In the genomic region with DNA sequence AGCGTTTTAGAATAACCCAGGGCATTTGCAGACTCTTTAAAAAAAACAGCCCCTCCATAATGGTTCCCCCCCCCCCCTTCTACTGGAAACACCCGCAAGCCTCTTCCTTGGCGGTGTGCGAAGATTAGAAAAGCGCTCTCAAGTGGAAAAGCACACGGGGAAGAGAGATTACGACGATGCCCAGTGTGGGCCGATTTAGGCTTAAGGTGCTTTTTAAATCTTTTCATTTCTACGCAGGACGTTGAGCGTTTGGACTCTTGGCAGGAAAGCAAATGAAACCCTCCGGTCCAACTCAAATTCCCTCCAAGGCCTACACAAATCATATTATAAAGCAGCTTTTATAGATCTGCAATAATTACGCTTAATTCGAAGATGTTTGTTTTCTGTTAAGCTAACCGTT, we compare ENCODE assay signal across 10 mouse cellular contexts. TPM values are rescaled to one million over a fixed set of nuclear protein-coding genes. Genes with fewer than 3 reads are reported as not detected.
DNase-seq lines count a peak whose midpoint lies in the region; ATAC-seq and TF ChIP-seq lines count a peak whose summit lies in the region.
"Had no signal": no experiment of that assay in that cellular context is flagged by ENCODE, and none has a peak within 500 bp of the region (broad histone marks: within the 10 kb centered on the region; RNA-seq: fewer than 3 reads in every experiment).

No protein-coding gene starts in this region.

- WGBS in heart, embryonic 10.5 days, result 24% methylated on average over 16 of the region's 16 CpGs
- WGBS in liver, embryonic 16.5 days (ENCODE audit: insufficient replicate concordance), result 43% methylated on average over 16 of the region's 16 CpGs
- 46% methylated on average over 16 of the region's 16 CpGs for WGBS in thymus, adult 2 months

- TF ChIP-seq CTCF in testis, adult 2 months (IDR thresholded peaks at IDR 0.05; ENCODE audit: control insufficient read depth, insufficient read depth, insufficient replicate concordance, low read depth, low read length), result no peak
- no peak for TF ChIP-seq CTCF in thymus, adult 2 months (IDR thresholded peaks at IDR 0.05; ENCODE audit: borderline replicate concordance, control insufficient read depth, extremely low read depth, insufficient read depth, low read length, poor library complexity)

- H3K4me2 ChIP-seq in liver, embryonic 16.5 days (ENCODE audit: low read depth, low read length), result peak overlapping the region; percentile 31

- peaks cover 30% of the 10 kb centered on the region for H3K27me3 ChIP-seq in heart, embryonic 10.5 days (ENCODE audit: insufficient read depth, poor library complexity, severe bottlenecking)
- no peaks in the 10 kb centered on the region for H3K27me3 ChIP-seq in testis, adult 2 months (ENCODE audit: control insufficient read depth, insufficient read depth, low read length)
- peaks cover 2% of the 10 kb centered on the region; the same call in 1 of the 2 replicates for H3K27me3 ChIP-seq in liver, embryonic 16.5 days (ENCODE audit: control insufficient read depth, insufficient read depth, low read depth, low read length)
- no peaks in the 10 kb centered on the region; the same call in 1 of the 2 replicates for H3K27me3 ChIP-seq in thymus, adult 2 months (ENCODE audit: control insufficient read depth, insufficient read depth, low read length)

- peaks cover 30% of the 10 kb centered on the region for H3K4me1 ChIP-seq in heart, embryonic 10.5 days
- peaks cover 26% of the 10 kb centered on the region for H3K4me1 ChIP-seq in testis, adult 2 months (ENCODE audit: control insufficient read depth, insufficient read depth, low read length)
- H3K4me1 ChIP-seq in liver, embryonic 16.5 days (ENCODE audit: control insufficient read depth, low read depth, low read length), result no peaks in the 10 kb centered on the region
- H3K4me1 ChIP-seq in thymus, adult 2 months (replicated peaks; ENCODE audit: control insufficient read depth, insufficient read depth, low read length), result no peaks in the 10 kb centered on the region

- no peak overlapping the region for H3K9ac ChIP-seq in liver, embryonic 16.5 days (ENCODE audit: low read depth, low read length)

- H3K27ac ChIP-seq in heart, embryonic 10.5 days, result peak overlapping the region; percentile 81
- peak overlapping the region; percentile 77 for H3K27ac ChIP-seq in testis, adult 2 months (ENCODE audit: control insufficient read depth, insufficient read depth, low read depth, low read length)
- no peak overlapping the region for H3K27ac ChIP-seq in liver, embryonic 16.5 days (ENCODE audit: low read length)
- H3K27ac ChIP-seq in thymus, adult 2 months (ENCODE audit: control insufficient read depth, insufficient read depth, low read length), result no peak overlapping the region

- intact Hi-C loops in heart, postnatal 14 days (cut with DNase I), result no loop called here

- no peak for TF ChIP-seq POLR2A in testis, adult 2 months (IDR thresholded peaks at IDR 0.05; ENCODE audit: control insufficient read depth, low read depth, low read length)
- no peak for TF ChIP-seq POLR2A in thymus, adult 2 months (IDR thresholded peaks at IDR 0.05; ENCODE audit: control insufficient read depth, extremely low read depth, insufficient read depth, low read length, poor library complexity)

- no peak for ATAC-seq in liver, embryonic 16.5 days (ENCODE audit: low read depth)

- no peak for DNase-seq in heart, embryonic 10.5 days (ENCODE audit: low spot score)
- DNase-seq in heart, postnatal 14 days, result no peak
- no peak for DNase-seq in testis, postnatal 10 days (ENCODE audit: low spot score)
- no peak for DNase-seq in embryo, embryonic 10 days (ENCODE audit: low spot score)
- no peak for DNase-seq in thymus, adult 2 months
- DNase-seq in left cerebral cortex, adult 18-20 months (ENCODE audit: low spot score in 2 of 2), result no peak
- DNase-seq: cerebellum, adult 9-11 months; right cerebral cortex, postnatal 4 days had no signal

- H3K9me3 ChIP-seq in heart, embryonic 10.5 days, result no peaks in the 10 kb centered on the region
- H3K9me3 ChIP-seq in liver, embryonic 16.5 days (replicated peaks; ENCODE audit: control insufficient read depth, low read length), result no peaks in the 10 kb centered on the region

- peak overlapping the region; percentile 52 for H3K4me3 ChIP-seq in heart, embryonic 10.5 days
- peak overlapping the region; percentile 76 for H3K4me3 ChIP-seq in testis, adult 2 months (ENCODE audit: control insufficient read depth, low read depth, low read length)
- H3K4me3 ChIP-seq in liver, embryonic 16.5 days (ENCODE audit: low read depth, low read length), result no peak overlapping the region
- no peak overlapping the region for H3K4me3 ChIP-seq in thymus, adult 2 months (ENCODE audit: control insufficient read depth, insufficient read depth, low read length)

- no peaks in the 10 kb centered on the region for H3K36me3 ChIP-seq in heart, embryonic 10.5 days
- no peaks in the 10 kb centered on the region for H3K36me3 ChIP-seq in testis, adult 2 months (ENCODE audit: control insufficient read depth, insufficient read depth, low read length)
- no peaks in the 10 kb centered on the region for H3K36me3 ChIP-seq in liver, embryonic 16.5 days (ENCODE audit: control insufficient read depth, insufficient read depth)
- no peaks in the 10 kb centered on the region for H3K36me3 ChIP-seq in thymus, adult 2 months (ENCODE audit: control insufficient read depth, insufficient read depth, low read length)

RNA-seq across cellular contexts. Expression of a gene that starts 29.6 kb away (rescaled TPM):
- polyA plus RNA-seq in heart, embryonic 10.5 days (2016; fragmentation: Nextera tagmentation; extraction: Ambion mirVana), result 2.2 and 5.1 TPM in 2 replicates
- 1 to 10 TPM; 5.3 to 5.7 TPM for total RNA-seq in heart, postnatal 14 days (2021)
- polyA plus RNA-seq in testis, adult 2 months (2012; rRNA removed), result 1.9 and 2.1 TPM in 2 replicates
- polyA plus RNA-seq in liver, embryonic 16.5 days (2015; fragmentation: Nextera tagmentation; extraction: Ambion mirVana), result 0.11 and 0.17 TPM in 2 replicates
- polyA plus RNA-seq in thymus, adult 2 months (2012; rRNA removed), result 16.5 and 17.0 TPM in 2 replicates
- total RNA-seq in left cerebral cortex, adult 18-20 months (2021), result 10 to 100 TPM; 35.0 to 35.3 TPM

Comparison
In these comparisons a context has a peak if more than half of its experiments do, and no peak if none do; other contexts are left out.
1. H3K27ac ChIP-seq: peak in heart, embryonic 10.5 days (single experiment) and testis, adult 2 months (single experiment); none in liver, embryonic 16.5 days (single experiment) and thymus, adult 2 months (single experiment).
2. H3K4me3 ChIP-seq: peak in heart, embryonic 10.5 days (single experiment) and testis, adult 2 months (single experiment); none in liver, embryonic 16.5 days (single experiment) and thymus, adult 2 months (single experiment).